Mouse (Mus musculus): ENCODE data around the gene Map7.
A peak's percentile ranks its signal among the peaks of the same experiment; 100 is the strongest.

The Map7 gene

DNA sequence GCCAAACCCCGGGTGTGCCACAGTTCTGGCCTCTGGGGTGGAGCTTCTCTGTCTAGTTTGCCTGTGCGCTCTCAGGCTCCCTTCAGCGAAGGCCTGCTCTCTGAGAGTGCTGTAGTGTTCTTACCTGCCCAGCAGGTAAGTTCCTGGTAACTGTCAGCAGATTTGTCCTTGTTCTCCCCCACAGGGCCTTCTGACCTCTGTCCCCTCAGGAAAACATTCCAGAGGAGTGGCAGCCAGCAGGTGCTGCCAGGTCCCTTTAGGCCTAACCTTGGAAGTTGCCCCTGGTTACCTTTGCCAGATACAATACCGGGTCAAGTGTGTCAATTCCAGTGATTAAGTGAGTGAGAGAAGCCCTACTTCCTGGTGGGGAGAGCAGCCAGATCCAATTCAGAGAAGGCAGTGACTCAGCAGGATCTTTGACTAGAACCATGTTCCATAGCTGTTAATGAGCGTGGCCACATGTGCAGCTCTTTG lies 38.6 kb downstream of the Map7 start:
- peak; percentile 73 for DNase-seq (ENCODE audit: low spot score)

GRCm38 (mm10) chr10:20190139-20190747 lies 42.0 kb downstream of the Map7 start:
- DNase-seq (ENCODE audit: low spot score), result no peak

DNA sequence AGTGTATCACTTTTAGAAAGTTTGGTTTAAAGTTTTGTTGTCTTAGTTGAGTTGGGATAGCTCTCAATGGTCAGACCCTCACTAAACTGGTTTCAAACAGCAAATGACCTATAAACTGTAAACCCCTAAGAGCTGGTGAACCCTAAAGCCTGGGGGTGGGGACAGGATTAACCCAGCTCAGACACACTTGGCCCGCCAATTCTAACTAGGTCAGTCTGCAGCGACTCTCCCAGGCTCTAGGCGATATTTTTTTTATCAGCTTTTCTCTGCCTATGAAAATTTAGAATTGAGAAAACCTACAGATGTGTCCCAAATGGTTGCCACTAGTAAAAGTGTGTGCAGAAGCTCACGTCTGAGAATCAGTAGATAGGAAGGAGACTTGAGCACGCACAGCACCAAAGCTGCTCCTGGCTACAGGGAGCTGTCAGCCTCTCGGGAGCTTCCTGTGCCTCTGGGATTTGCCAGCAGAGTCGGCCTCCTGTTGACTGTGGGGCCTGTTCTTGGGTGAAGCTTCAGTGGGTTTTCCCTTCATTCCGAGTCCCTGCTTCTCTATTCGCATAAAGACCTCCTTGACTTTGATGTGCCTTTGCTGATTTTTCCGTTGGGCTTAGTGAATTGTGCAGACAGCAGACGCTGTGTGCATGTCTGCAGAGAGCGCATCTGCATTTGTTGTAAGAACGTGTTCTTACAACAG lies 46.7 kb downstream of the Map7 start:
- no peak for DNase-seq (ENCODE audit: low spot score)

DNA sequence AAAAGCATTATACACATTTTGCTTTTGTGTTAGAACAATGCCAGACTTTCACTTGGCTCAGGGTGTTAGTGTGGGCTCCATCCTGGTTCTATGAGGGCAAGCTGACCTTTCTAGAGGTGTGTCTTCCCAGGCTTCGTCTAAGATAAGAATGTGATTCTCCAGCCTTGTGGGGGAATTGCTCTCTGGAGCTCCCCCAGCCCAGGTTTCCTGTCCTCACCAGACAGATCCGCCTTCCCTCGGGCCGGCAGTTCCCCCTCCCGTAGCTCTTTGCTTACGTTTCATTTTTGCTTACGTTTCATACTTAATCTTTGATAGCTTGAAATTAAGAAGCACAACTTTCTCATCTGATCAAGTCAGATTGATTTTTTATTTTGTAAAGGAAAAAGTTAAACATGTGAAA lies 48.8 kb downstream of the Map7 start:
- no peak for DNase-seq (ENCODE audit: low spot score)

GRCm38 (mm10) chr10:20198968-20199737 lies 50.9 kb downstream of the Map7 start:
- no peak for DNase-seq (ENCODE audit: low spot score)

GRCm38 (mm10) chr10:20201236-20201635 lies 53.0 kb downstream of the Map7 start:
- DNase-seq (ENCODE audit: low spot score), result no peak

DNA sequence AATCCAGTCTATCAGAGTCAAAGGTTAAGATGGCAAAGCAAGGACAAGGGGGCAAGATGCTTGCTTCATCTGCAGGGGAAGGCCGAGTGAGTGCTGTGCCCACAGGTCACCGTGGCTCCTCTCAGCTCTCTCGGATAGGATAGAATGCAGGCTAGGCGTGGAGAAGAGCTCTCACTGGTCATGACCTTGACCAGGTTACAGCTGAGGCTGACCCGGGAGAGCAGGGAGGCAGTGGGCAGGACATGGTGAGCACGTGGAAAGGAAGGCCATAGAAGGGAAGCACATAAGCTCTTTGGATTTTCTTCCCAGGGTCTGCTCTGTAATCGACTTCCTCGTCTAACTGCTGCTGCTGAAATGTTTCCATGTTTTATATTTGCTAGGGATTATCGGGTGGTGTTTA lies 53.9 kb downstream of the Map7 start:
- DNase-seq (ENCODE audit: low spot score), result no peak

DNA sequence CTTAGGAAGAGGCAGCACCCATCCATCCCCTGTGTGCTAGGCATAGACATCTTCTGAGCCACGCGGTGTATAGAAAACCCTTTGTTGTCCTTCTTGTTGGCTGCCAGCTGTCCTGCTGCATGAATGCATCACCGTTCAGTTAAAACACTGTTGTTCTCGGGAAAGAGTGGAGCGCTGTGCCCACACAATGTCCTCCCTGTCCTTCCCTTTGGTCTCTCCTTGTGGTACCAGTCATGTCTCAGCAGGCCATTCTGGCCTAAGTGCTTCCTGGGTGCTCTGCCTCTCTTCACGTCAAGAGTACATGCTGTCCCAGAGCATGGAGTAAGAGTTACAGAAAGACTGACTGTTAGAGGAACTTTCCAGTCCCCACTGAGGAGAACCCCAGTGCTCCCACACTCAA lies 54.5 kb downstream of the Map7 start:
- DNase-seq (ENCODE audit: low spot score), result peak; percentile 31

- DNase-seq (ENCODE audit: low spot score), result no peak
These were observed 55.2 kb downstream of the Map7 start for GRCm38 (mm10) chr10:20203502-20203901.

- DNase-seq (ENCODE audit: low spot score), result no peak
These were observed 56.6 kb downstream of the Map7 start for GRCm38 (mm10) chr10:20204696-20205431.

GRCm38 (mm10) chr10:20206966-20207365 lies 58.7 kb downstream of the Map7 start:
- DNase-seq (ENCODE audit: low spot score), result no peak

GRCm38 (mm10) chr10:20209609-20210341 lies 61.5 kb downstream of the Map7 start:
- DNase-seq (ENCODE audit: low spot score), result no peak

GRCm38 (mm10) chr10:20214418-20214817 lies 66.1 kb downstream of the Map7 start:
- peak; percentile 65 for DNase-seq (ENCODE audit: low spot score)

GRCm38 (mm10) chr10:20216982-20217381 lies 68.7 kb downstream of the Map7 start:
- no peak for DNase-seq (ENCODE audit: low spot score)

- DNase-seq (ENCODE audit: low spot score), result no peak
These were observed 70.6 kb downstream of the Map7 start for GRCm38 (mm10) chr10:20218866-20219265.

DNA sequence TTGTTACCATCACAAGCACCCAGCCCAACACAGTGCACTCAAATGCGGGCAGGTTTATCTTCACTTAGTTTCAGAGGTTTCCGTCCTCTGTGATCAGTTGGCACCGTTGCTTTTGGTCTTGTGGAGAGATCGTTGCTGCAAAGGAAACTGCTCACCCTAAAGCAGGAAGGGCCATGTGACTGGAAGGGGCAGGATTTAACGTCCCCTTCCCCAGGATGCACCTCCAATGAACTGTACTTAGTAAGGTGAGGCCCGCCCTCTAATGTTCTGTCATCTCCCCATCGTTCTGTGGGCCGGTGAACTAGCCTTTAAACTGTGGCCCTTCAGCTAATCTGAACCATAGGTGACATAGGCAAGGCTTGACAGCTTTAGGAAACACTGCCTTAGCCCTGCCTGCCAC lies 71.3 kb downstream of the Map7 start:
- DNase-seq (ENCODE audit: low spot score), result no peak

DNA sequence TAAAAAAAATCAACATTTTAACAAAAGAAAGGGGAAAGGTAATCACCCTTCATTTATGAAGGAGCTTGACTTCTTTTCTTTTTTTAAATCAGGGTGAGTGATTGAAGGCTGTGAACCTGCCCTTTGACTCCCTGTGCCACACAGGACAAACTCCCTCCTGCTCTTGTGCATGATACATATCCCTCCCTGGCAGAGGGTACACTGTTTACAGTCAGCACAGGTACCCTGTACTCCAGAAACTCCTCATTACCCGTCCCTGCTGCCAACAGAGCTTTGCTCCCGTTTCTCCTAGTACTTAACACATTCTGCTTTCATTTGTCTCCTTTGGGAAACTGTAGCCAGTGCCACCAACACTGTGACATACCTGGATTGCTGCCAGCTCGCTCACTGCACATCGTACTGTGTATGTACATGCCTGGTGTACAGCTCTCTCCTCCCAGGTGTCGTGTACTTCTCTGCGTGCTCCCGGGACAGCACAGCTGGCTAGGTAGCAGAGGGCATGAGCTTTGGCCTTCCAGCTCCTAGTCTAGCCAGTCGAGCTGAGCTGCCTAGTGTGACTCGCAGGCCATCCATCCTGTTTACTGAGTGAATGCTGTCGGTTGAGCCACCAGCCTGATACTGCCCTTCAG lies 72.3 kb downstream of the Map7 start:
- DNase-seq (ENCODE audit: low spot score), result no peak

DNA sequence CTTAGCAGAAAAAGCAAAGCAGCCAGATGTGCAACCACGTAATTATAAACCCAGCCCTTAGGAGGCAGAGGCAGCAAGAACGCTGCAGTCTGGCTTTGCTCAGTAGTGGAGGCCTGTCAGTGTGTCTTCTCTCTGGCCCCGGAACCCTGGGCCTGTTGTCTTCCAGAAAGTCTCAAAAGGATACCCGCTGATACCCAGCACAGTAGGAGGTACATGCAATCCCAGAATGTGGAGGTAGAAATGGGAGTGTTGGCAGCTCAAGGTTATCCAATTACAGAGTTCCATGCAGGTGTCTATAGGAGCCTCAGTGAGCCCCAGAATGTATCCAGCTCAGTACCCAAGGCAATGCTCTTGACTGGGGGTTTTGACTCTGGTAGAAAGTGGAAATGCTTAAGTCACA lies 73.7 kb downstream of the Map7 start:
- DNase-seq (ENCODE audit: low spot score), result no peak

DNA sequence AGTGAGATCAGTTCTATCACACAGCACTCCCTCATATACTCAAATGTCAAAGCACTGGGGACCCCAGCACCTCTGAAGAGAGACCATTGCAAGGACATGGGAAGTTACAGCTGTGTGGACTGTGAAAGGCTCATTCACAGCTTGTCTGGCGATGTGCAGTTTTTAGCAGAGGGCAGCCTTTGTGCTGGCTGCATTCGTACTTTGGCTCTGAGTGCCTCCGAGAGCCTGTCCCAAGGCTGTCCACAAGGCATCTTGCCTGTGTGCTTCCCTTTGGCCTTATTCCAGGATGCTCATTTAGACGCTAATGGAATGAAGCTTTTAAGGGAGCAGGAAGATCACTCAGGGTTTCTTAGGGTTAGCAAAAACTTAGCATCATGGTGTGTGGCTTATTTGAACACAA lies 78.5 kb downstream of the Map7 start:
- DNase-seq (ENCODE audit: low spot score), result no peak

DNA sequence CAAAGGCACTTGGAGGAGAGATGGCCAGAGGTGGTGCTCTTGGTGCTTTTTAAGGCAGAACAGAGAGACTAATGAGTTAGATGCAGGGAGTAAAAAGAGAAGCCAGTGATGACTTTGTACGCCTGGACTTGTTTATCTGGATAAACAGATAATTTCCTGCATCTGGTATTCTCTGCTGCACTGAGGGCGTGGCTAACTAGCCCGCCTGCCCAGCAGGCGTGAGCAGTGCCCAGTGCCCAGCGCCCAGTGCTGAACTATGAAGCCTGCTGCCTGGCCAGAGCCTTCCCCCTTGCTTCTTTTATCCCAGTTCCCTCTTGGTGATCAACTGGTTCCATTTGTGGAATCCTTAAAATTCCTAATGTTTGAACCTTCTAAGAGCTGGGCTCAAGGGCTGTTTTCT lies 81.8 kb downstream of the Map7 start:
- no peak for DNase-seq (ENCODE audit: low spot score)

GRCm38 (mm10) chr10:20233451-20233850 lies 85.2 kb downstream of the Map7 start:
- DNase-seq (ENCODE audit: low spot score), result no peak
